Mouse (Mus musculus) limb, embryonic 11.5 days (tissue): Measurements from ENCODE around the gene Satb2. TPM values are rescaled to one million over a fixed set of nuclear protein-coding genes. Genes with fewer than 3 reads are reported as not detected.
A peak's percentile ranks its signal among the peaks of the same experiment; 100 is the strongest.

Experiments
- ATAC-seq: fragments of 200-750 bp; cut with Nextera tagmentation; 2 replicates; pipeline ENCODE4 v1.8.0; 2017; ENCODE audit warnings: low read depth; ENCODE audit not compliant: insufficient number of reproducible peaks, low FRiP score, low TSS enrichment
- DNase-seq: peaks from one replicate; pipeline ENCODE4 v3.0.0-alpha.2; 2015; ENCODE audit warnings: low spot score
- H3K27ac ChIP-seq: fragments of 300-500 bp; sonication (generic); replicated peaks from 2 replicates; pipeline ENCODE4 v1.5.1; 2014; ENCODE audit warnings: low read depth, mild to moderate bottlenecking, low read length
- H3K27me3 ChIP-seq: fragments of 300-500 bp; sonication (generic); 2 replicates; pipeline ENCODE4 v1.6.1; 2014; ENCODE audit warnings: mild to moderate bottlenecking, low read length, mixed read lengths; ENCODE audit not compliant: control insufficient read depth, insufficient read depth
- H3K36me3 ChIP-seq: fragments of 300-500 bp; sonication (generic); 2 replicates; pipeline ENCODE4 v1.6.1; 2014; ENCODE audit warnings: mild to moderate bottlenecking, low read length, moderate library complexity, mixed read lengths; ENCODE audit not compliant: control insufficient read depth, insufficient read depth
- H3K4me1 ChIP-seq: fragments of 300-500 bp; sonication (generic); 2 replicates; pipeline ENCODE4 v1.6.1; 2014; ENCODE audit warnings: low read length, mixed read lengths; ENCODE audit not compliant: control insufficient read depth, insufficient read depth
- H3K4me2 ChIP-seq: fragments of 300-500 bp; sonication (generic); 2 replicates; pipeline ENCODE4 v1.6.1; 2014; ENCODE audit warnings: low read depth, mild to moderate bottlenecking, moderate library complexity; ENCODE audit not compliant: severe bottlenecking
- H3K4me3 ChIP-seq: fragments of 300-500 bp; sonication (generic); 2 replicates; pipeline ENCODE4 v1.5.1; 2014; ENCODE audit warnings: low read depth, low read length
- H3K9ac ChIP-seq: fragments of 300-500 bp; sonication (generic); 2 replicates; pipeline ENCODE4 v1.6.1; 2014; ENCODE audit warnings: mild to moderate bottlenecking, low read length
- H3K9me3 ChIP-seq: fragments of 300-500 bp; sonication (generic); 2 replicates; pipeline ENCODE4 v1.6.1; 2016; ENCODE audit warnings: low read length; ENCODE audit not compliant: control insufficient read depth
- WGBS: fragments of 180-500 bp; shearing (Covaris S2); extraction: QIAGEN DNeasy Blood & Tissue Kit; methylation state at CpG from one replicate; pipeline ENCODE4 v1.1.7; 2014; 5-methylcytosine and 5-hydroxymethylcytosine counted together
- polyA plus RNA-seq: library from polyadenylated mRNA; unstranded; fragments of >200 nt; fragmentation: Nextera tagmentation; extraction: Ambion mirVana; gene quantifications from 2 replicates; pipeline ENCODE4 v1.2.1, GENCODE M21; 2014

Satb2 gene
- polyA plus RNA-seq, 1 experiment from 2014 or later = 1.5 TPM

DNA sequence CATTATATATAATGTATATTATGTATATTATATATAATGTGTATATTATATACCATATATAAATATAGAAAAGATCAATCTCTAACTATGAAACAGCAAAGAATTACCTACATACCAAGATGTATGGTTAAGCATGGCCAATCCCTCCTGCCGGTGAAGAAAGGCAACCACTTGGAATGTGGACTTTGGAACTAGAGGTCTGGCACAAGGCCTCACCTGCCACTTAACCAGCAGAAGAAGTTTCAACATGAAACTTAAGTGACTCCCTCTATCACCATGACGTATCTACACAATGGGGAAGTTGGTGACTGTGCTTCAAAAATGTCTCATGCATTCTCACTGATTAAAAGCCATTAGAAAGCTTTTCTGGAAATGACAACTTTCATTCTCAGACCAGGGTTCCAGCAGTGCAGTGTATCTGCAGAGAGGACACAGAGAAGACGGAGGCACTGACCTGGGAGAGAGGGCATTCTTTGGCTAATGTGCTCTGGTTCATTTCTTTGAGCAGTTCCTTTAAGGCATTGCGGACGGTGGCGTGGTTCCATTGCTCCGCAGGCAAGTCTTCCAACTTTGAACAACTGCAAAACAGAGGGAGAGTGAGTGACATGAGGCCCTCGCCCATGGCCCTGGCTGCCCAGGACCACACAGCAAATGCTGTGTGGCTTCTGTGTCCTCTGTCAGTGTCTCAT lies 80.8 kb downstream of the Satb2 start:
- Histone ChIP-seq H3K4me3 (no peak overlapping the region), H3K27ac (no peak overlapping the region), H3K9ac (no peak overlapping the region), H3K4me2 (no peak overlapping the region), H3K36me3 (no peaks in the 10 kb centered on the region), H3K9me3 (no peaks in the 10 kb centered on the region), H3K4me1 (no peaks in the 10 kb centered on the region), H3K27me3 (no peaks in the 10 kb centered on the region)
- 95% methylated on average over 8 of the region's 8 CpGs for WGBS
- DNase-seq (no peak), ATAC-seq (no peak)

- DNase-seq = no peak
- ATAC-seq = no peak
- H3K27me3 ChIP-seq = no peaks in the 10 kb centered on the region
- H3K4me2 ChIP-seq = no peak overlapping the region
- no peak overlapping the region for H3K9ac ChIP-seq
- no peaks in the 10 kb centered on the region for H3K36me3 ChIP-seq
- 82% methylated on average over 3 of the region's 3 CpGs for WGBS
- H3K4me1 ChIP-seq = no peaks in the 10 kb centered on the region
- H3K4me3 ChIP-seq = no peak overlapping the region
- no peak overlapping the region for H3K27ac ChIP-seq
- no peaks in the 10 kb centered on the region for H3K9me3 ChIP-seq
Observed at GRCm38 (mm10) chr1:56896670-56897069, 81.8 kb downstream of the Satb2 start.

GRCm38 (mm10) chr1:56892766-56893165 lies 85.7 kb downstream of the Satb2 start:
- Histone ChIP-seq H3K27ac (no peak overlapping the region), H3K4me3 (no peak overlapping the region), H3K4me2 (no peak overlapping the region), H3K27me3 (no peaks in the 10 kb centered on the region), H3K4me1 (no peaks in the 10 kb centered on the region; the same call in 1 of the 2 replicates), H3K9me3 (no peaks in the 10 kb centered on the region), H3K36me3 (no peaks in the 10 kb centered on the region), H3K9ac (no peak overlapping the region)
- 93% methylated on average over 5 of the region's 5 CpGs for WGBS
- no peak for ATAC-seq
- DNase-seq = no peak

DNA sequence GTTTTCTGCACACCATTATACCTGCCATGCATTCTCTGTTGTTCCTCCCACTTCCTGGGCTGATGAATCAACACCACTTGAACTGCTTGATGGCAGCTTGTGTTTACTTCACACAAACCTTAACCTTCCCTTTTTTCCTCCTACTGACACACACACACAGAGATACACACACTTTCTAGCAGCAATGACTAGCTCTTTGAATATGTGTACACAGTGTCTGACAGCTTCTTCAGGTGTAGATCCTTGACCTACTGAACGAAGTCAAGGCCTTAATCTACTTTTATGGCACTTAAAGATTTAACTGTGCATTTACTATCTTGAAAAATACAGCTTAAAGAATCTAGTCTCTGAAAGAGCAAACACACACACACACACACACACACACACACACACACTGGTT lies 89.5 kb downstream of the Satb2 start:
- Histone ChIP-seq H3K9ac (no peak overlapping the region), H3K4me2 (no peak overlapping the region), H3K36me3 (no peaks in the 10 kb centered on the region), H3K4me3 (no peak overlapping the region), H3K27me3 (no peaks in the 10 kb centered on the region), H3K4me1 (no peaks in the 10 kb centered on the region; the same call in 1 of the 2 replicates), H3K9me3 (no peaks in the 10 kb centered on the region), H3K27ac (no peak overlapping the region)
- WGBS = 58% methylated on average over 1 of the region's 1 CpGs
- no peak for ATAC-seq
- DNase-seq = no peak

- Histone ChIP-seq H3K27ac (no peak overlapping the region), H3K4me3 (no peak overlapping the region), H3K9ac (no peak overlapping the region), H3K36me3 (no peaks in the 10 kb centered on the region), H3K9me3 (no peaks in the 10 kb centered on the region), H3K4me1 (no peaks in the 10 kb centered on the region; the same call in 1 of the 2 replicates), H3K27me3 (no peaks in the 10 kb centered on the region), H3K4me2 (no peak overlapping the region)
- ATAC-seq = no peak
- no peak for DNase-seq
Observed at GRCm38 (mm10) chr1:56887524-56887923, 90.9 kb downstream of the Satb2 start.

DNA sequence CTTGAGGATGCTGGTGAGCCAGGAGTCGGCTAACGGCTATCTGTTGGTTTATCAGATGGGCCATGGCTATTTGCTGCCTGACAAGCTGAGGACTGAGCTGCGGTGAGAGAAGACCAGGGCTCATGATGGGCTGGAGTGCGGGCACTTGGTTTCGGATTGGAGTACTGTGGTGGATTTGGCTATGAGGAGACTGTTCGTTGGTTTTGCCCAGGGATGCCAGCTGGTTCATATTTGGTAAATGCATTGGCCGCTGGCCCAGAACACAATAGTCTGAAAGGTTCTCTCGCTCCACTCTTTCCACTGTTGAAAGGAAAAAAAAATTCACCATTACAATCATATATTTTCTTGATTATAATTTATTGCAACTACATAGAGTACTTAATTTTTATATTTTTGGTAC lies 107.0 kb downstream of the Satb2 start:
- no peak overlapping the region for H3K27ac ChIP-seq
- 92% methylated on average over 8 of the region's 8 CpGs for WGBS
- H3K9ac ChIP-seq = no peak overlapping the region
- no peak overlapping the region for H3K4me2 ChIP-seq
- no peaks in the 10 kb centered on the region for H3K36me3 ChIP-seq
- no peaks in the 10 kb centered on the region for H3K9me3 ChIP-seq
- no peak overlapping the region for H3K4me3 ChIP-seq
- H3K27me3 ChIP-seq = no peaks in the 10 kb centered on the region
- no peak for DNase-seq
- ATAC-seq = no peak
- no peaks in the 10 kb centered on the region for H3K4me1 ChIP-seq

GRCm38 (mm10) chr1:56865246-56865645 lies 113.2 kb downstream of the Satb2 start:
- Histone ChIP-seq H3K27ac (no peak overlapping the region), H3K36me3 (no peaks in the 10 kb centered on the region), H3K4me2 (no peak overlapping the region), H3K4me1 (no peaks in the 10 kb centered on the region; the same call in 1 of the 2 replicates), H3K27me3 (no peaks in the 10 kb centered on the region), H3K4me3 (no peak overlapping the region), H3K9ac (no peak overlapping the region), H3K9me3 (no peaks in the 10 kb centered on the region)
- 55% methylated on average over 1 of the region's 1 CpGs for WGBS
- DNase-seq = peak; percentile 25
- no peak for ATAC-seq

DNA sequence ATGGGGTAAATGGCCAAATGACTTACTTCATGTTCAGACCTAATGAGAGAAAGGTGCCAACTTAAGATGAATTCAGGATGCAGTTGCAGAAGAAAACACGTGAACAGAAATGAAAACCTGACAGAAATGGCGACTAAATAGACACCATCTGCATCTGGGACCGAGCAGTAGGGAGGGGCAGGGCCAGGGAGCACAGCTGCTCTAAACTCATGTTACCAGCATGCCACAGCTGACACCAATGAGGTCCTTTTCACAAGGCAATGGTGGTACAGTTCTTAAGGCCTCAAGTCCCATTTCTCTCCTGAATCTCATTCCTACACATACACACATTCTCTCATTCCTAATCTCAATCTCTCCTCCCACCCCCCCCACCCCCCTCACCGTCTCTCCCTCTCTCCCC lies 115.7 kb downstream of the Satb2 start:
- H3K4me3 ChIP-seq = no peak overlapping the region
- no peak overlapping the region for H3K27ac ChIP-seq
- no peak overlapping the region for H3K4me2 ChIP-seq
- 40% methylated on average over 4 of the region's 4 CpGs for WGBS
- ATAC-seq (no peak), DNase-seq (no peak)
- H3K9ac ChIP-seq = no peak overlapping the region
- H3K9me3 ChIP-seq = no peaks in the 10 kb centered on the region
- H3K27me3 ChIP-seq = no peaks in the 10 kb centered on the region
- no peaks in the 10 kb centered on the region for H3K36me3 ChIP-seq
- no peaks in the 10 kb centered on the region; the same call in 1 of the 2 replicates for H3K4me1 ChIP-seq

GRCm38 (mm10) chr1:56857202-56857601 lies 121.2 kb downstream of the Satb2 start:
- ATAC-seq (no peak), DNase-seq (no peak)
- no peaks in the 10 kb centered on the region for H3K9me3 ChIP-seq
- 75% methylated on average over 8 of the region's 8 CpGs for WGBS
- H3K4me2 ChIP-seq = no peak overlapping the region
- H3K4me1 ChIP-seq = no peaks in the 10 kb centered on the region
- no peak overlapping the region for H3K27ac ChIP-seq
- H3K9ac ChIP-seq = no peak overlapping the region
- H3K4me3 ChIP-seq = no peak overlapping the region
- H3K36me3 ChIP-seq = no peaks in the 10 kb centered on the region
- no peaks in the 10 kb centered on the region for H3K27me3 ChIP-seq
